Mouse (Mus musculus) lung, postnatal 0 days (tissue): ENCODE data around the gene Lama1. TPM values are rescaled to one million over a fixed set of nuclear protein-coding genes. Genes with fewer than 3 reads are reported as not detected.

Source experiments
- ATAC-seq: fragments of 200-750 bp; cut with Nextera tagmentation; 2 replicates; pipeline ENCODE4 v1.8.0; 2017; ENCODE audit warnings: moderate library complexity
- DNase-seq: peaks from one replicate; pipeline ENCODE4 v3.0.0-alpha.2; 2016; ENCODE audit warnings: low spot score
- H3K27ac ChIP-seq: fragments of 300-500 bp; sonication (generic); 2 replicates; pipeline ENCODE4 v1.5.1; 2014; ENCODE audit warnings: antibody characterized with exemption, mild to moderate bottlenecking, low read length, mixed read lengths
- H3K27me3 ChIP-seq: fragments of 300-500 bp; sonication (generic); replicated peaks from 2 replicates; pipeline ENCODE4 v1.6.1; 2014; ENCODE audit warnings: low read length, mixed read lengths; ENCODE audit not compliant: insufficient read depth
- H3K36me3 ChIP-seq: fragments of 300-500 bp; sonication (generic); 2 replicates; pipeline ENCODE4 v1.6.1; 2014; ENCODE audit warnings: low read length, mixed read lengths; ENCODE audit not compliant: insufficient read depth
- H3K4me1 ChIP-seq: fragments of 300-500 bp; sonication (generic); 2 replicates; pipeline ENCODE4 v1.6.1; 2014; ENCODE audit warnings: antibody characterized with exemption, low read depth, low read length, mixed read lengths; ENCODE audit not compliant: insufficient read depth
- H3K4me2 ChIP-seq: fragments of 300-500 bp; sonication (generic); replicated peaks from 2 replicates; pipeline ENCODE4 v1.6.1; 2014; ENCODE audit warnings: low read depth, mild to moderate bottlenecking, low read length, moderate library complexity, mixed read lengths
- H3K4me3 ChIP-seq: fragments of 300-500 bp; sonication (generic); 2 replicates; pipeline ENCODE4 v1.5.1; 2014; ENCODE audit warnings: low read depth, low read length
- H3K9ac ChIP-seq: fragments of 300-500 bp; sonication (generic); replicated peaks from 2 replicates; pipeline ENCODE4 v1.6.1; 2014; ENCODE audit warnings: low read depth, mild to moderate bottlenecking
- H3K9me3 ChIP-seq: fragments of 300-500 bp; sonication (generic); 2 replicates; pipeline ENCODE4 v1.6.1; 2016; ENCODE audit warnings: low read length, mixed read lengths
- CTCF ChIP-seq: IDR thresholded peaks from 2 replicates; pipeline ENCODE4 v1.5.1; 2016; ENCODE audit warnings: antibody characterized with exemption, mild to moderate bottlenecking
- EP300 ChIP-seq: IDR thresholded peaks from 2 replicates; pipeline ENCODE4 v1.6.1; 2016; ENCODE audit warnings: antibody characterized with exemption, mild to moderate bottlenecking, control low read depth
- WGBS: fragments of 180-500 bp; shearing (Covaris S2); extraction: QIAGEN DNeasy Blood & Tissue Kit; methylation state at CpG from one replicate; pipeline ENCODE4 v1.1.7; 2014; 5-methylcytosine and 5-hydroxymethylcytosine counted together
- polyA plus RNA-seq: library from polyadenylated mRNA; unstranded; fragments of >200 nt; fragmentation: Nextera tagmentation; extraction: Ambion mirVana; gene quantifications from 2 replicates; pipeline ENCODE4 v1.2.1, GENCODE M21; 2015

The Lama1 gene
- polyA plus RNA-seq, 1 experiment from 2014 or later: 0.80 TPM

DNA sequence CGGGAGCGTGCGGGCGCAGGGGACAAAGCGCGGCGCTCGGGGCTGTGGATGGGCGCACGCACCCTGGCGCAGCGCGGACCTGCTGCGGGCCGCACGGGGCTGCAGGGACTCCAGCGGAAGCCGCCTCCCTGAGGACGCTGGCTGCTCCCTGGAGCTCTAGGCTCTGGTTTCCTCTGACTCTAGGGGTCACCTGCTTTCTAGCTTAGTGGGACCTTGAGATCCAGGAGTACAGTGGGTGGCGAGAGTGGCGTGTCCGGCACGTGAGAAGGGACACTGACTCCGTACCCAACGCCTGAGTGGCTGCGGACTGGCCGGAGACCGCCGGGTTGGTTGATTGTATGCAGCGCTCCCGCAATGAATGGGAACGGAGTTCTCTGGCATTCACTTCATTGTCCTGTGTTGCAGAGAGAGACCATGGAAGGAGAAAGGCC, 417 bp downstream of the Lama1 start:
- WGBS: 0% methylated on average over 22 of the region's 32 CpGs
- DNase-seq: peak; percentile 14
- Histone ChIP-seq H3K36me3 (no peaks in the 10 kb centered on the region), H3K9ac (0 out of 2 replicates have a peak overlapping the region, but pooled peaks have one; percentile 3), H3K27ac (no peak overlapping the region), H3K27me3 (peaks cover 6% of the 10 kb centered on the region; the same call in 1 of the 2 replicates), H3K4me1 (peaks cover 11% of the 10 kb centered on the region; the same call in 1 of the 2 replicates), H3K4me3 (peak overlapping the region; percentile 52), H3K9me3 (no peaks in the 10 kb centered on the region), H3K4me2 (peak overlapping the region; percentile 99)
- peak; percentile 58 for ATAC-seq
- TF ChIP-seq EP300: no peak
- TF ChIP-seq CTCF: no peak

DNA sequence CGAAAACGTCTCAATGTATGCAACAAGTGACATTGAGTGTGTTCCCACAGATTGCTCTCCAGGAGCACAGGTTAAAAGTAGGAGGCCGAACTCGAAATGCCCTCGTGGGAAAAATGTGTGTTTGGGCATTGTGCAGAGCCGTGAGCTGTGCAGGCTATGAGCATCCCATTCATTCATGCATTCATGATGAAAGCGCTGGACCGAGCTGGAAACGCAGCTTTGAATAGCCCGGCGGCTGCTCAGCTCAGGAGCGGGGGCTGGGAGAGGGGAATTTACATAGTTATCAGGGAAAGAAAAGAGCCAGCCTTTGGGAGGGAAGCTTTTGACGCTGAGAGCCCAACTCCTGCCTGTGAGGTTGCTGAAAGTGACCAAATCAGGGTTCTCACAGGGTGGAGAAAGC, 1.2 kb downstream of the Lama1 start:
- no peak for TF ChIP-seq CTCF
- no peak for TF ChIP-seq EP300
- Histone ChIP-seq H3K4me2 (no peak overlapping the region; the same call in 1 of the 2 replicates), H3K4me3 (0 out of 2 replicates have a peak overlapping the region, but pooled peaks have one; percentile 52), H3K9me3 (no peaks in the 10 kb centered on the region), H3K27me3 (peaks cover 6% of the 10 kb centered on the region; the same call in 1 of the 2 replicates), H3K9ac (no peak overlapping the region), H3K27ac (no peak overlapping the region), H3K36me3 (no peaks in the 10 kb centered on the region), H3K4me1 (peaks cover 11% of the 10 kb centered on the region; the same call in 1 of the 2 replicates)
- WGBS: 5% methylated on average over 13 of the region's 13 CpGs
- ATAC-seq (no peak), DNase-seq (no peak)

DNA sequence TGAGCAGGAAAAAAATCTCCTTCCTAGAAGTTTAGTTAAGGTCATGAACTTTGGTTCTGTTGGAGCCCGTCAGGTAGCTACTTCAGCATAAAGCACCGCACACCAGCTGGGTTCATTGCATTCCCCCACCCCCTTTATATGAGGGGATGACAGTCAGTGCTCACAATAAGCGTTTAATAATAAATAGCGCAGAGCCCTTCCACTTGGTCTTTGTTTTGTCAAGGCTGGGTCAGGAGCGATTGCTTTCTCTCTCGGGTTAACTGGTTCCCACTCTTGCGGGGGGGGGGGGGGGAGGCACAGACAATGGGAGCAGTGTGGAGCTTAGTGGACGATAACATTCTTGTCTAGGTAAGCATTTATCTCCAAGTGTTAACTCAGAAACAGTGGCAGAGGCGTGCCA, 4.7 kb downstream of the Lama1 start:
- WGBS: 25% methylated on average over 8 of the region's 9 CpGs
- ATAC-seq: no peak
- no peak overlapping the region for H3K4me2 ChIP-seq

DNA sequence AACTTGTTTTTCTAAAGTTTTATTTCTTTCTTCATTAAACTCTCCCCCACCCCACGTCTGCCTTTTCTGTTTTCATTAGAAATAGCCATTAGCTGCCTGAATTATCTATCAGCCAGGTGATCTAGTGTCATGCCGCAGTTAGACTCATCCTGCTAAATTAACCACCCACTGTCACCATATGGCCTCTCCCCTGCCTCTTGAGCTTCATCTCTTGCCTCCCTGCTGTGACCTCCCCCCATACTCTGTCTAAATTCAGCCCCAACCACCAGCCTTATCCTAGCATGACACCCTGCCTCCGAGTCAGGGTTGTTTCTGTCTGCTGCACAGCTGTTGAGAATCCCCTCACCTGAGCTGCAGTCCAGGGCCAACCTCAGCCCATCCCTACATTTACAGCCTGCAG, 5.9 kb downstream of the Lama1 start:
- ATAC-seq: no peak
- H3K4me2 ChIP-seq: no peak overlapping the region
- no peaks in the 10 kb centered on the region for H3K9me3 ChIP-seq
- no peak overlapping the region for H3K9ac ChIP-seq
- H3K36me3 ChIP-seq: no peaks in the 10 kb centered on the region
- TF ChIP-seq CTCF (no peak), EP300 (no peak)
- 56% methylated on average over 3 of the region's 3 CpGs for WGBS
- no peak for DNase-seq
- peaks cover 5% of the 10 kb centered on the region; the same call in 1 of the 2 replicates for H3K4me1 ChIP-seq
- no peak overlapping the region for H3K27ac ChIP-seq
- no peak overlapping the region for H3K4me3 ChIP-seq
- peaks cover 4% of the 10 kb centered on the region; the same call in 1 of the 2 replicates for H3K27me3 ChIP-seq

More for the DNA sequence above, 4.7 kb downstream of the Lama1 start:
- Histone ChIP-seq H3K4me3 (no peak overlapping the region), H3K9me3 (no peaks in the 10 kb centered on the region), H3K9ac (no peak overlapping the region), H3K36me3 (no peaks in the 10 kb centered on the region), H3K27ac (no peak overlapping the region), H3K27me3 (peaks cover 6% of the 10 kb centered on the region; the same call in 1 of the 2 replicates), H3K4me1 (peaks cover 11% of the 10 kb centered on the region; the same call in 1 of the 2 replicates)
- no peak for TF ChIP-seq EP300
- TF ChIP-seq CTCF: no peak
- DNase-seq: no peak

DNA sequence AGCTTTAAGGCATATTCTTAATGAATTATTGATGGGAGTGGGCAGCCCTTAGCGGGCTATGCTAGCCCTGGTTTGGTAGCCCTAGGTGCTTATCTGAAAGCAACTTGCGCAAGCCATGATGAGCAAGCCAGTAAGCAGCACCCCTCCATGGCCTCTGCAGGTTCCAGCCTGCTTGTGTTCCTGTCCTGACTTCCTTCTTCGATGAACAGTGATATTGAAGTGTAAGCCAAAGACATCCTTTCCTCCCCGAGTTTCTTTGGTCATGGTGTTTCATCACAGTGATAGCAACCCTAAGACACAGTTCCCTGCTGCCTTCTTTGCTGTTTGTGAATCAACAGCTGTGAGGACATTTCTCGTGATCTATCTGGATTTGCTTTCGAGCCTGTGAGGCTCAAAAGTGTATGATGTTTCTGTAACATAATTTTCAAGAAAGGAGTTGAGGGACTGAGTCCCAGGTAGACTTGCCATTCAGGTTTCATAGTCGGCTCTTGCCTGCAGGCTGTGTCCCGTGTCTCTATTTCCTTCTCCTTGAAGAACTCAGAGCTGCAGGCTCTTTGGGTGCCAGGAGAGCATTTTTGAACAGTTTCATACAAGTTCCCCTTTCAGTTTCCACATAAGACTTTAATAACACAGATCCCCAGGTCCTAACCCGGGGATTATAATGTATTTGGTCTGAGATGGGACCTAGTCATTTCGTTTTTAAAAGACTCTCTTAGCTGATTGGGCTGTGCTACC, 8.1 kb downstream of the Lama1 start:
- H3K4me1 ChIP-seq: no peaks in the 10 kb centered on the region
- H3K9me3 ChIP-seq: no peaks in the 10 kb centered on the region
- no peaks in the 10 kb centered on the region for H3K36me3 ChIP-seq
- H3K27me3 ChIP-seq: no peaks in the 10 kb centered on the region
- no peak overlapping the region for H3K4me3 ChIP-seq
- H3K9ac ChIP-seq: no peak overlapping the region
- no peak for DNase-seq
- ATAC-seq: no peak
- H3K27ac ChIP-seq: no peak overlapping the region
- H3K4me2 ChIP-seq: no peak overlapping the region
- WGBS: 74% methylated on average over 10 of the region's 10 CpGs
- TF ChIP-seq EP300 (no peak), CTCF (no peak)

DNA sequence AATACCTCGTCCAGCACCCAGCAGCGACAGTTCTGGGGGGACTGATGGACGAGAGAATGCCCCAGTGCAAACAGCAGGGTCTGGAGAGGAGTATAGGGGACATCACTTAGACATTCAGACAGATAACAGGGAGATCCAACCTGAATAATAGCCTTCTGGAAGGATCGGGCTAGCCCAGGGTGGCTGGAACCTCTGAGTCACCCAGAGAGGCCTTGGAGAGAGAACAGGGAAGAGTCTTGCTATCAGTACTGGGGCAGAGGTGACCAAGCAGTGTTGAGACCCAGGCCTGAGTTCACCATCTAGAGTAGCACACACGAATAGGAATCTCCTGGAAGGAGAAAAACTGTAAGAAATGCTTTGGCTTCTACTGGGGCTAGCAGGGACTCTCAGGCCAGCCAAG, 9.3 kb downstream of the Lama1 start:
- Histone ChIP-seq H3K27me3 (no peaks in the 10 kb centered on the region), H3K9ac (no peak overlapping the region), H3K27ac (no peak overlapping the region), H3K4me1 (no peaks in the 10 kb centered on the region), H3K36me3 (no peaks in the 10 kb centered on the region), H3K4me2 (no peak overlapping the region), H3K9me3 (no peaks in the 10 kb centered on the region), H3K4me3 (no peak overlapping the region)
- WGBS: 78% methylated on average over 5 of the region's 5 CpGs
- TF ChIP-seq EP300: no peak
- TF ChIP-seq CTCF: no peak
- ATAC-seq (no peak), DNase-seq (no peak)
